Mouse (Mus musculus): ENCODE results near the gene Pi4ka. TPM values are rescaled to one million over a fixed set of nuclear protein-coding genes. Genes with fewer than 3 reads are reported as not detected.

Pi4ka gene
- total and polyA plus RNA-seq, 2 experiments from 2014 or later: 47.7 to 154 TPM

- DNase-seq (ENCODE audit: low spot score) (no peak), ATAC-seq (no peak)
- no peak for TF ChIP-seq CTCF (IDR thresholded peaks at IDR 0.05; ENCODE audit: low read depth)
- Histone ChIP-seq H3K36me3 (ENCODE audit: insufficient read depth, low read length) (no peaks in the 10 kb centered on the region), H3K4me1 (ENCODE audit: insufficient read depth, low read length) (peaks cover 11% of the 10 kb centered on the region), H3K9ac (replicated peaks; ENCODE audit: low read length) (no peak overlapping the region), H3K27me3 (ENCODE audit: insufficient read depth, low read length) (no peaks in the 10 kb centered on the region), H3K9me3 (ENCODE audit: low read length) (no peaks in the 10 kb centered on the region), H3K4me2 (ENCODE audit: low read depth, low read length) (no peak overlapping the region), H3K27ac (no peak overlapping the region), H3K4me3 (ENCODE audit: low read length) (no peak overlapping the region)
- 88% methylated on average over 2 of the region's 2 CpGs for WGBS
These were observed 2.9 kb upstream of the Pi4ka start for GRCm38 (mm10) chr16:17409046-17409445.

- TF ChIP-seq CTCF (IDR thresholded peaks at IDR 0.05; ENCODE audit: low read depth): no peak
- no peaks in the 10 kb centered on the region for H3K36me3 ChIP-seq (ENCODE audit: insufficient read depth, low read length)
- peak overlapping the region; percentile 86 for H3K4me3 ChIP-seq (ENCODE audit: low read length)
- peak overlapping the region; percentile 81 for H3K9ac ChIP-seq (replicated peaks; ENCODE audit: low read length)
- DNase-seq (ENCODE audit: low spot score) (no peak), ATAC-seq (no peak)
- H3K27ac ChIP-seq: peak overlapping the region; percentile 82; the same call in 1 of the 2 replicates
- peak overlapping the region; percentile 64 for H3K4me2 ChIP-seq (ENCODE audit: low read depth, low read length)
- H3K27me3 ChIP-seq (ENCODE audit: insufficient read depth, low read length): no peaks in the 10 kb centered on the region
- 38% methylated on average over 9 of the region's 9 CpGs for WGBS
- H3K9me3 ChIP-seq (ENCODE audit: low read length): no peaks in the 10 kb centered on the region
- H3K4me1 ChIP-seq (ENCODE audit: insufficient read depth, low read length): peaks cover 11% of the 10 kb centered on the region
These were observed 558 bp upstream of the Pi4ka start for GRCm38 (mm10) chr16:17406512-17407231.

- Histone ChIP-seq H3K27me3 (ENCODE audit: insufficient read depth, low read length) (no peaks in the 10 kb centered on the region), H3K9me3 (ENCODE audit: low read length) (no peaks in the 10 kb centered on the region), H3K9ac (replicated peaks; ENCODE audit: low read length) (peak overlapping the region; percentile 81), H3K4me2 (ENCODE audit: low read depth, low read length) (peak overlapping the region; percentile 64), H3K36me3 (ENCODE audit: insufficient read depth, low read length) (no peaks in the 10 kb centered on the region), H3K4me1 (ENCODE audit: insufficient read depth, low read length) (peaks cover 11% of the 10 kb centered on the region), H3K27ac (peak overlapping the region; percentile 87), H3K4me3 (ENCODE audit: low read length) (peak overlapping the region; percentile 86)
- TF ChIP-seq CTCF (IDR thresholded peaks at IDR 0.05; ENCODE audit: low read depth): no peak
- ATAC-seq: peak; percentile 85
- DNase-seq (ENCODE audit: low spot score): peak; percentile 72
- WGBS: under 1% methylated on average over 21 of the region's 22 CpGs
These were observed 830 bp downstream of the Pi4ka start for GRCm38 (mm10) chr16:17405271-17405696.

- Histone ChIP-seq H3K4me1 (ENCODE audit: insufficient read depth, low read length) (peaks cover 10% of the 10 kb centered on the region), H3K27me3 (ENCODE audit: insufficient read depth, low read length) (no peaks in the 10 kb centered on the region), H3K4me2 (ENCODE audit: low read depth, low read length) (no peak overlapping the region), H3K9me3 (ENCODE audit: low read length) (no peaks in the 10 kb centered on the region), H3K4me3 (ENCODE audit: low read length) (no peak overlapping the region), H3K9ac (replicated peaks; ENCODE audit: low read length) (no peak overlapping the region), H3K36me3 (ENCODE audit: insufficient read depth, low read length) (no peaks in the 10 kb centered on the region), H3K27ac (no peak overlapping the region)
- 84% methylated on average over 1 of the region's 1 CpGs for WGBS
- no peak for ATAC-seq
- peak; percentile 68 for TF ChIP-seq CTCF (IDR thresholded peaks at IDR 0.05; ENCODE audit: low read depth)
- DNase-seq (ENCODE audit: low spot score): peak; percentile 33
These were observed 3.3 kb downstream of the Pi4ka start for GRCm38 (mm10) chr16:17402855-17403254.

GRCm38 (mm10) chr16:17392784-17393183 is 13.3 kb downstream of the Pi4ka start:
- Histone ChIP-seq H3K9ac (replicated peaks; ENCODE audit: low read length) (no peak overlapping the region), H3K4me1 (ENCODE audit: insufficient read depth, low read length) (no peaks in the 10 kb centered on the region), H3K36me3 (ENCODE audit: insufficient read depth, low read length) (0 out of 2 replicates have a peak, but pooled peaks cover 5% of the 10 kb centered on the region), H3K27me3 (ENCODE audit: insufficient read depth, low read length) (no peaks in the 10 kb centered on the region), H3K9me3 (ENCODE audit: low read length) (no peaks in the 10 kb centered on the region), H3K4me3 (ENCODE audit: low read length) (no peak overlapping the region), H3K4me2 (ENCODE audit: low read depth, low read length) (no peak overlapping the region), H3K27ac (no peak overlapping the region)
- no peak for TF ChIP-seq CTCF (IDR thresholded peaks at IDR 0.05; ENCODE audit: low read depth)
- ATAC-seq (no peak), DNase-seq (ENCODE audit: low spot score) (no peak)
- 68% methylated on average over 4 of the region's 4 CpGs for WGBS

- H3K27me3 ChIP-seq (ENCODE audit: insufficient read depth, low read length): no peaks in the 10 kb centered on the region
- no peak overlapping the region for H3K9ac ChIP-seq (replicated peaks; ENCODE audit: low read length)
- H3K27ac ChIP-seq: no peak overlapping the region
- no peak for TF ChIP-seq CTCF (IDR thresholded peaks at IDR 0.05; ENCODE audit: low read depth)
- H3K36me3 ChIP-seq (ENCODE audit: insufficient read depth, low read length): peaks cover 39% of the 10 kb centered on the region; the same call in 1 of the 2 replicates
- H3K9me3 ChIP-seq (ENCODE audit: low read length): no peaks in the 10 kb centered on the region
- ATAC-seq: no peak
- no peaks in the 10 kb centered on the region for H3K4me1 ChIP-seq (ENCODE audit: insufficient read depth, low read length)
- no peak overlapping the region for H3K4me3 ChIP-seq (ENCODE audit: low read length)
- no peak overlapping the region for H3K4me2 ChIP-seq (ENCODE audit: low read depth, low read length)
- 93% methylated on average over 2 of the region's 2 CpGs for WGBS
- no peak for DNase-seq (ENCODE audit: low spot score)
These were observed 22.4 kb downstream of the Pi4ka start for GRCm38 (mm10) chr16:17383594-17384326.
